Mouse (Mus musculus): ENCODE results near the gene S100a5.

GRCm38 (mm10) chr3:90582156-90582555 lies 26.2 kb upstream of the S100a5 start:
- TF ChIP-seq CTCF (IDR thresholded peaks at IDR 0.05; ENCODE audit: low read depth) (peak; percentile 49), EP300 (IDR thresholded peaks at IDR 0.05; ENCODE audit: low read depth) (no peak)
